Mouse (Mus musculus): Measurements from ENCODE around the gene Gm15130. TPM values are rescaled to one million over a fixed set of nuclear protein-coding genes. Genes with fewer than 3 reads are reported as not detected.

Gm15130 gene
- total RNA-seq (2021): not detected

- DNase-seq: no peak
- intact Hi-C loops (cut with DNase I): no loop called here
Observed at GRCm38 (mm10) chr2:111152836-111153235, at the start of gene Gm15130. TSS of gene Gm15130 (minus strand) at chr2:111152936.

DNA sequence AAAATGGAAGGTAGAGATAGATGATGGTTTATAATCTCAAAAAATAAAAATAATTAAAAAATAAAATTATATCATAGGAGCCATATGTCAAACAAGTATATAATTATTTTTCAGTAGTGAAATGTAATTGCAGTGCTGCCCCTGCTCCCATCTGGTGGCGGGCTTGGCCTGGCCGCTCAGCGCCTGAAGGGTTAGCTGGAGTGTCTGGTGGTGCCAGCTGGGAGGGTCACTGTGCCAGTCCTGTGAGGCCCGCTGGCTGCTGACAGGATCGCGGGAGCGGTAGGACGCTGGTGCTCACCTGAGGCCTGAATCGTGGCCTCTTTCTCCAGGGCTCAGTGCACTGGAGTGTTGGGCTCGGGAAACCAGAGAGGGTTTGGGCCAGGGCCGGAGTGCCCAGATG lies 29.3 kb upstream of the Gm15130 start:
- intact Hi-C loops (cut with DNase I): no loop called here
- no peak for DNase-seq

- intact Hi-C loops (cut with DNase I): no loop called here
- DNase-seq: no peak
Observed at GRCm38 (mm10) chr2:111135739-111136138, 17.0 kb downstream of the Gm15130 start.

DNA sequence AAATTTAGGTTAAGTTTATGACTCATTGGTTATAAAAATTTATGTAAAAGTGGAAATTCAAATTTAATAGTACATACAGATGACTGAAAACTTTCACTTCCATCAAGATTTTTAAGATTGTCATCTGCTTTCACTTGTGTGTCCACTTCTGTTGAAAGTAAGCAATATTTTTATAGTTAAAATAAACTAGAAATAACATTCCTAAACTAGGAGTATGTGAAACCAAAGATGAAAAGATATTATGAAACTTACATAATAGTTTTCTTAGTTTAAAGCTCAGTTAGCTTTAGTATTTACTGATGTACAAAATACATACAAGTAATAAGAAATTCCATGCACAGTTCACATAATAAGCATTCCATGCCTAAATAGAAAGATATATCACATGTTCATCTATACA lies 46.9 kb downstream of the Gm15130 start, which contains the start of gene Gm13941:
Gene Gm13941 (minus strand): TSS at position 101 of the 400 bp plus-strand sequence.
- intact Hi-C loops (cut with DNase I): no loop called here
- no peak for DNase-seq

Other genes starting within 250 kb of the Gm15130 start
- under 1 TPM; 0.24 to 0.25 TPM for gene Ano3, start 202.0 kb downstream of the Gm15130 start, total RNA-seq (2021)
- gene Gm13941, start 47.0 kb downstream of the Gm15130 start, total RNA-seq (2021): not detected
- not detected for gene 4930430A15Rik, start 76.7 kb upstream of the Gm15130 start, total RNA-seq (2021)
- not detected for gene Olfr1275, start 82.3 kb upstream of the Gm15130 start, total RNA-seq (2021)
- gene Olfr1276, start 101.6 kb upstream of the Gm15130 start, total RNA-seq (2021): not detected
- gene Olfr1277, start 121.2 kb upstream of the Gm15130 start, total RNA-seq (2021): not detected
- not detected for gene Olfr1278, start 137.2 kb upstream of the Gm15130 start, total RNA-seq (2021)
- gene Olfr1279, start 147.7 kb upstream of the Gm15130 start, total RNA-seq (2021): not detected
- not detected for gene Olfr1280, start 161.1 kb upstream of the Gm15130 start, total RNA-seq (2021)
- gene Olfr1281, start 173.6 kb upstream of the Gm15130 start, total RNA-seq (2021): not detected
- gene Olfr1282, start 183.1 kb upstream of the Gm15130 start, total RNA-seq (2021): not detected
- not detected for gene Olfr1283, start 213.9 kb upstream of the Gm15130 start, total RNA-seq (2021)
- not detected for gene Olfr1284, start 222.6 kb upstream of the Gm15130 start, total RNA-seq (2021)

Data from heart, postnatal 10 days (tissue).